Mouse (Mus musculus): ENCODE measurements around the gene Fam178b. TPM values are rescaled to one million over a fixed set of nuclear protein-coding genes. Genes with fewer than 3 reads are reported as not detected.
A peak's percentile ranks its signal among the peaks of the same experiment; 100 is the strongest.

Gene Fam178b
- total RNA-seq (2021) = under 1 TPM; 0.36 to 0.40 TPM
- long read RNA-seq, experiment 1, partial matches to known transcripts = 0 of 1 reads
- long read RNA-seq, experiment 1, other reads (novel, unspliced or antisense) = 1 of 1 reads
- long read RNA-seq, experiment 2, partial matches to known transcripts = 0 of 1 reads
- long read RNA-seq, experiment 2, other reads (novel, unspliced or antisense) = 1 of 1 reads

DNA sequence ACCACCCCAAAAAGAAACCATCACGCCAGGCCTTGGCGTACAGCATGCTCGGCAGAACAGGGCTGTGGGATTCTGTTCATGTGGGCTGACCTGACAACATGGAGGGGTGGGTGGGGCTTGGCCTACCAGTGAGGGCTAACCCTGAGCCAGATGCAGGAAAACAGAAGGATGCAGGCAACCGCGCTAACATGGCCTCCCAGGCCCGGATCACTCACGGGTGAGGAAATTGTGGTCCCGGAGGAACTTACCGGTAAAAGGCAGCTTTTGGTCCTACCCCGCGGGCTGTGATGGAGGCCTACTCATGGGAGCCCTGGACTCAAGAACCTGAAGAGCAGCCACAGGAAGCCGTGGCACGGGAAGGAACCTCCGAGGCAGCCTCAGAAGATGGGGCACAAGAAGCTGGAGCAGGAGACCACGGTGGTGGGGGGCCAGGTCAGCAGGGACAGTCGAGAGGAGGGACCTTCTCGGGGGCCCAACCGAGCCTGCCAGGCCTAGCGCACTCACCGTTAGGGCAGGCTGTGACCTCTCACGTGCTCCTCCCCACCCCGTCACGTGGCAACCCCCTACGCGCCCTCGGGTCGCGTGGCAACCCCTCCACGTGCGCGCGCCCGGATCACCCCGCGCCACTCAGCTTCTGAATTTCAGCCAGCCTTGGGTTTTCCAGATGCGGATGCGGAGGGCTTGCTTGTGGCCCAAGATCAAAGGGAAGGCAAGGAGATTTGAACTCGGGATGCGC lies at the start of gene Fam178b:
Gene Fam178b, minus strand, starts transcription at position 564 of the 736 bp plus-strand sequence.
- no peak for DNase-seq

DNA sequence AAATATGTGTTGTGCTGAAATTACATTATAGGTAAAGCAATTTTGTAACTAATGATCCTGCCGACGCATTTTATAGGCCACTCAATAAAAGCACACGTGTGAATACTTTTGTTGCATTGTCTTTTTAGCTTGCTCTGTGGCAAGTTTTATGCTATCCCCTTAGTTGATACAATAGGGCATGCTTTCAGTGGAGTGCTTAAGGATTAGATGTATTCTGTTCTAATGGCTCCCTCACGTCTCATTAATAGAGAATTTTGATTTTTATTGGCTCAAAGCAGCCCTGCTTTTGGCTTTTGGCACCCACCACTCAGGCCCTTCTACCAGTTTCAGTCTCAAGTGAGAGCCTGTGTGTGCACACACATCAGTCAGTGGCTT lies 41.1 kb upstream of the Fam178b start:
- DNase-seq = no peak

DNA sequence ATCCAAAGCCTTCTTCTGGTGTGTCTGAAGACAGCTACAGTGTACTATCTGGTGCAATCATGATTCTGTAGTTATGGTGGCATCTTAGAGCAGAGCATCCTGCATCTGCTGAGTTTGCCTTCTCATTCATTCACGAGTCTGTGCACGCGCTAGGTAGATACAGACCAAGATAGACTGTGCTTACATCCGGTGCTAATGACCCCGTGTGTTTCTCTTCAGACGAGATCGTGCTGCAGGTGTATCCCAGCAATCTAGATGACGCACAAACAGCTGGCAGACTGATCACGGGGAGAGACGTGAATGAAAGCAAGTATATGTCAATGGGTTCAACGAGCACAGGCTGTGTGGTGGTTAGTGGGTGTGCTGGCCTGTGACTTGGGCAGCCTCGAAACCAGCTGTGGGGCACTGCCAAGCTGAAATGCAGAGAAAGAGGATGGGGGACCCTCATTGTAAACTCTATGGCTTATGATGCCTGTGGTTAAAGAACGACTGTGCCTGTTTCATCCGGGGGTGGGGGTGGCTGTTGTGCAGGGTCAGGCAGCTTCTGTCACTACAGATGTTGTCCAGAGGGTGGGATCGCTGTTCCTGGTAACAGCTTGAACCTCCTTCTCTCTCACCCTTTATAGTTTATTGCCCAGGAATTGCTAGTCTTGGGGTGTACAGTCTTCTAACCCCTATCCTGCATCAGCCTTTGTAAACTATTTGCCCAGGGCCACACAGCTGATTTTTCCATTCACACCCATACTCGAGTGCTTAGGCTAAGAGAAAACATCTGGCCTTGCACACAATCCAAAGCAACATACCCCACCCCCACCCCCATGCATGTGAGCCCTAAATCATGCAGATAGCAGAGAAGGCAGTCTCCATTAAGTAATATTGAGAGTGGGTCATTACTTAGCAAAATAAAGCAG lies 40.4 kb upstream of the Fam178b start:
- no peak for DNase-seq

DNA sequence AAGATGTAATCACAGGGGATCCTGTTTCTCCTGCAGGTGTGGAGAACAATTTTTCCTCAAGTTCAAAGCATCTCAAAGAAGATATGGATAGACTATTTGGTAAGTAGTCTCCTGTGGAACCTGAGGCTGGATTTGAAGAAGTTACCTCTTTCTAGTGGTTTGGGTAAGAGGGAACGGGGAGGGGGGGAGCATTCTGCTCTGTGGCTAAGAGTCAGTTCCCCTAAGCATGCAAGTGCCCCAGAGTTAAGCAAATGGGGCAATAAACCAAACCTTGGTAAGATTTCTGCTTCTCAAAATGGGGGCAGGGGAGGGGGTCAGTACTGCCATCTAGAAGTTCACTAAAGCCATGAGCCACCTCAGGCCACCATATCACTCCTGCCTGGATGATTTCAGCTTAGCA lies 35.8 kb upstream of the Fam178b start:
- no peak for DNase-seq

DNA sequence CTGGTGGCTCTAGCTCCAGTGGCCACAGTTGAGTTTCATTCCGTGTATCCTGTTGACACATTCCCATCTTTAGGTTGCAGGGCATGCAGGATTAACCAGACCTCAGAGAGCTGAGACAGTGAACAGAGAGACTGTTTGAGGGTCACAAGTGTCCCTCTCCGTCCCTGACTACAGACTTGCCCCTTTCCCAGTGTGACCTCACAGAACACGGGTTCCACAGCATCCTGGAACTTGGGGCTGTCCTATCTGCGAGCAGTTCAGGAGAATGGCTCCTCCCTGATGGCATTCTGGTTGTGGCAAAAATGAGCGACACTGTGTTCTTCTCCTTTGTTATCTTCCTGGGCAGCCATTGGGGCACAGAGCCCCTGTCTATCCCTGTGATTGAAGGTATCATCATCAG lies 31.3 kb upstream of the Fam178b start, which contains the start of gene Actr1b:
Gene Actr1b, minus strand, starts transcription at position 112 of the 400 bp plus-strand sequence.
- DNase-seq = no peak

DNA sequence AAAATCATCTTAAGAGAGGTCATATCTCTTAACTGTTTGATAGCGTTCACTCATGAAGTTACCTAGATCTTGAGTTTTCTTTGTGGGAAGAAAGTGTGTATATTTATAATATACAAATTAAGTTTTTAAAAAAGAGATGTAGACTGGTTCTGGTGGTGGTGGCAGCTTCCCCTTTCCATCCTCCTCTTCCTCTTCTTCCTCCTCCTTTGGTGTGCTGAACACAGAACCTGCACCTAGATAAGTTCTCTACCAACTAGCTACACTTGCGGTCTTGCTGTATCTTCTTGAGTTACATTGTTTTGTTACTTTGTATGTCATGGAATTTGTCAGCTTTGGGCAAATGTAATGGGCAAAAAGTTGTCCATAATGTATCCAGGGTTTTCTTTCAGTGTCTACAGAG lies 28.1 kb upstream of the Fam178b start:
- DNase-seq = no peak

DNA sequence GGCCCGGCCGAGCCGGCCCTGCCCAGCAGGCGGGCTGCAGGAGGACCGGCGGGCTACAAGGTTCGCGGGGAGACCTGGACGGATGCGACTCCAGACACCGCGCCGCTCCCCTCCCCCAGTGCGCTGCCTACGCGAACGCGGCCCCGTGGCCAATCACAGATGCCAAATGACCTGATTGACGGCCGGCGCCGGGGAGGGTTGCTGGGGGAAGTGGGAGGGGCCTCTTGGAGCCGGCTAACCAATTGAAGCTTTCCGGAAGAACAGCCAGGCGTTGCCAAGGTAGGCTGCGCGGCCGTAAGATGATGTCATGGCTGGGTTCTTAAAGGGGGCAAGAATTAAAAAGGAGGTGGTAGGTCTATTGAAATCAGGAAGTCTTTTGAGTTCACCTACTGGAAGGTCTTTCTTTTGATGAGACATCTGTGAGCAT lies 26.9 kb upstream of the Fam178b start, which contains the start of gene 4933424G06Rik:
Gene 4933424G06Rik, plus strand, starts transcription at position 296 of the 427 bp plus-strand sequence.
- peak; percentile 99 for DNase-seq

DNA sequence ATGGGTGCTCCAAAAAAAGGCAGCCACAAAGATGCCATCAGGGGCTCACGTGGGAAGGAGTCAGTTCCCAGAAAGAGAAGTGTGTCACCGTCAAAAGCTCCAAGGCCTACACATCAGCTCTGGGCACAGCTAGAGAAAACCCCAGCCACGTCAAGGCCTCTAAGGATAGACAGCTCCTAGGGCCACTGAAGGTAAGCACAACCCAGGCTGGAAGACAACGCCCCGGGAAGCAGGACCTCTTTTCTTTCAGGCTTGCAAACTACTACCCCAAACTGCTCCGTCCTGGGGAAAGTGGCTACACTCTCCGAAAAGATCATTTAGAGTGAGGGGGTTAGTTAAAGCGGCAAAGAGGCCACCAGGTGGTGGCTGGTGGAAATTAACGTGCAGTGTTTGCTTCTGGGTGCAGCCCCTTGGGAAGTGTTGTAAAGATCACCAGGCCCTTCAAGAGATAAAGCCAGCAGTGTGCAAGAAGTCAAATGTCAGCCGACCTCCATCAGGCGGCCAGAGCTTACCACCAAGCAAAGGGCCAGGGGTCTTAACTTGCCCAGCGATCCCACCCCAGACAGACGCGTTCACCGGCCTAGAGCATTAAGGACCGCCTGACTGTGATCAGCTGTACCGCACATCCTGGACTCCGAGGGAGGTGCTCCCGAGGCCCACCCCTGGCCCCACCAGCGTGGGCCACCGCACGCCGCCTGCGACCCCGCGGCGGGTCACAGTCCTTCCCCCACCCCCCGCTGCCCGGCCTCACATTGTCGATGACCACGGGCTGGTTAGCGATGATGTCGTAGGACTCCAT lies 26.3 kb upstream of the Fam178b start:
- peak; percentile 52 to 55 for DNase-seq

DNA sequence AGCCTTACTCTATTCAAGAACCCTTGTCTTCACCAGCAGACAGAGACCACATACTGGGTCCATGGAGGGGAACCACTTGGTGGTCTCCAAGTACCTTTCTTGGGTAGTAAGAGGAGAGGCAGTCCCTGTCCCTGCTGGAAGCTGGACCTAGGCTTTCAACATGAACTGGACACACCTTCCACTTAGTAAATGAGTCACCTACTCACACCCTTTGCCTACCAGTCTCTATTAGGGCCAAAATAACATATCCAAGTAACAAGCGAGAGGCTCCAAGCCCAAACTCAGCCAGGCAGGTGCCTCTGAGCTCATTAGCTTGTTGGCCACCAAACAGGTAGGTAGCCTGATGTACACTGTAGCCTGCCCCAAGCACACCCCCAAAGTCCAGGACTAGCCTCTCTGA lies 25.6 kb upstream of the Fam178b start:
- no peak for DNase-seq

DNA sequence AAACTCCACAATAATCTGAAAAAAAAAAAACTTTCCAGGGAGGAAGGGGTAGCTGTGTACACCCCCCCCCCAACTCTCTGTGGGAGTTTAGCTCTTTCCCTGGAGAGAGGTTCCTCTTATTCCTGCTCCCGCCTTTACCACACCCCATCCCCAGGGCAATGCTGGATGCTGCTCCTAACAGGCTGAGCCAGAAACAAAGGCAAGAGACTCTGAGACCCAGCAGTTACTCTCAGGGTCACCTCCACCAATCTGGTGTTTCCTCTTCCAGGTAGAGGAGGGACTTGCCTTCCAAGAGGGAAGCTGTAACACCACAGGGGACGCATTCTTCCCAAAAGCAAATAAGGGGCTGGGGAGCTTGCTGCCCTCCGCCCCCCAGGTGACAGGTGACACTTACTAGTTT lies 24.8 kb upstream of the Fam178b start:
- DNase-seq = no peak

DNA sequence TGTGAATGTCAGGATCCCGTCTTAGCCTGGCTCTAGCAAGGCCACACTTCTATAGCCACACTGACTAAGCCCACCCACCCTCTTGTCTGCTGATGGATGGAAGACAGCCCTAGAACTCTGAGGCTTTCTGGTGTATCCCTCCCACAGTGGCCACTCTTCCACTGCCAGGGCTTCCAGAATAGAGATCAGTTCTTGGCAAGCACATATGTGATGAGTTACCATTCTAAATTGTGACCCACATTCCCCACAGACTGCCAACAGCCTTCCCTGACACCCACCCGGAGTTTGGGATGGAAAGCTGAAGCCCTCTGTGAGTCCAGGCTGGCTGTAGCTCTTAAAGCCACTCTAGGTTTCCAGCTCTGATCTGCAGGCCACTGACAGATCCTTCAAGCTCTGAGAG lies 24.2 kb upstream of the Fam178b start:
- no peak for DNase-seq

DNA sequence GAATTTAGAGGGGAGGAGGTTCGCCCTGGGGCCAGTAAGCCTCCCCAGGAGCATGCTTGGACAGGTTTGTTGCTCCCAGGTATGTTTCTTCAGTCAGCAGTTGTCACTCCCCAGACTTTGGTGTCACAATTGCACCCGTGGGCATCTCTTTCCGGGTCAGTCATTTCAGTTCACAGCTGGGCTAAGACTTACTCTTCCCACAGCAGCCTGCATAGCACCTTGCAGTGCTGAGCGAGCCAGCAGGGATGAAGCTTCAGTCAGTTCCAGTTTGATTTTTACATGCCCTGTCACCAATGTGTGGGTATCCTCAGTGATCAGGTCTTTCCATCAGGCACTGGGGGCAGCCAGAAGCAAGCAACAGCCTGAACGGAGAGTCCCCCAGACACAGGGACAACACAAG lies 14.0 kb upstream of the Fam178b start:
- no peak for DNase-seq

DNA sequence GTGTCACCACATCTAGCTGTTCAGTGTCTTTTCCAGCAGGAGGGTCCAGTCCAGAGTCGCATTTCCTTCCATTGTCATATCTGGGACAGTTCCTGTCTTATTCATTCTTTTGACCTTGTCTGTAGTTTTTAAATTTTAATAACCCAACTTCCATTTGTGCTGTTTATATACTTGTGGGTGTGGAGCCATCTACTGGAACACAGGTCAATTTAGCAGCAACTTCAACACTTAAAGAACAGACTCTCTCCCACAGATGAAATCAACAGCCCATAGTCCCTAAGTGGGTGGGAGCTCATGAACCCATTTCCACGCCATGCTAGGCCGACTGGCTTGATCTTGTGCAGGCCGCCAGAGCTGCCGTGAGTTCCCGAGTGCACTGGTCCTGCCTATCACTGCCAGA lies 13.4 kb upstream of the Fam178b start:
- no peak for DNase-seq

DNA sequence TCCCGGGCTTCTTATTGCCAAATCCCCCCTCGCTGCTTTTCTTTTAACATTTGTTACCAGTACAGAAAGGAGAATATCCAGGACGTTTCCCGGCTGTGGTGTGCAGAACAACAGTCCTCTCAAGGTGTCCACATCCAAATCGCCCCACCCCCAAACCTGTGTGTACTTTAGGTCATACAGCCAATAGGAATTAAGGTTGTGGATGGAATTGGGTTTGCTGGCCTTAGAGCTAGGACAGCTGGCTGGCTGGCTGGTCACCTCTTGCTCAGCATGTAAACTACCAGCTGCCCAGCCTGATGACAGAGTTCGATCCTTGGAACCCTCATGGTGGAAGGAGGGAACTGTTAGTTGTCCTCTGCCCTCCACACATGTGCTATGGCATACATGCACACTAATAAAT lies 11.9 kb upstream of the Fam178b start:
- DNase-seq = no peak

DNA sequence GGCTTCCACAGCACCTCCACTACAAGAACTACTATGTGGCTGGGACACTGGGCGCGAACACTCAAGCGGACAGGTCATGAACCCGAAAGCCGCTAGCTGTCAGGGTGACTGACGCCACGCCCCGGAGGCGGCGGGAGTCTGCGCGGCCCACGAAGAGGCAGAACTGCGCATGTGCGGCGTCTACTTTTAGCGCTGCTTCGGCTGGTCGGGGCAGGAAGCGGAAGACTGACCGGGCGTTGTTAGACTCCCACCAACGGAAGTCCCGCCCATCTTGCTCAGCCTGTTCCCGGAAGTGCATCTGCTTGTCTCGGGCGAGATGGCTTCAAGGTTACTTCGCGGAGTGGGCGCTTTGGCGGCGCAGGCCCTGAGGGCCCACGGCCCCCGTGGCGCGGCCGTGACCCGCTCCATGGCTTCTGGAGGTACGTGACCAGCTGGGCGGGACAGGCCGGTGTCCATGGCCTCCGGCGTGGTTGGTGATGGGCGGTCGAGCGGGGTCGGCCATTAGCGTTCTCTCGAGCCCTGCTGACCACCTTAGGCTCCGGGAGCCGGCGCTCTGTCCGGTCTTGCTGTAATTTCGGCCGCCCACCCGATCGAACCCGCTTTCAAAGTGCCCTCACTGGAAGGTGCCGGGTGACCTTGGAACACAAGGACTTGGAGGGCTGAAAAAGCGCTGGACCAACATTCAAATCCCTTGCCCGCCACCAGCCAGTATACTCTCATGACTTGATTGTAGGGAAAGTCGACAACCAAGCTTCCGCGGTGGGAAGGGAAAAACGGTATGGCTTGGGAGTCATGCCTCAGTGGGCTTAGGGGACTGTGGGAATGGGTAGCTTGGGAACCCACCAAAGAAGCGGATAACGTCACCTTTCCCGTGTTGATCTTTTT lies 8.5 kb upstream of the Fam178b start, which contains the start of gene Cox5b:
Gene Cox5b, plus strand, starts transcription at position 179 of the 885 bp plus-strand sequence.
- peak; percentile 97 to 98 for DNase-seq

DNA sequence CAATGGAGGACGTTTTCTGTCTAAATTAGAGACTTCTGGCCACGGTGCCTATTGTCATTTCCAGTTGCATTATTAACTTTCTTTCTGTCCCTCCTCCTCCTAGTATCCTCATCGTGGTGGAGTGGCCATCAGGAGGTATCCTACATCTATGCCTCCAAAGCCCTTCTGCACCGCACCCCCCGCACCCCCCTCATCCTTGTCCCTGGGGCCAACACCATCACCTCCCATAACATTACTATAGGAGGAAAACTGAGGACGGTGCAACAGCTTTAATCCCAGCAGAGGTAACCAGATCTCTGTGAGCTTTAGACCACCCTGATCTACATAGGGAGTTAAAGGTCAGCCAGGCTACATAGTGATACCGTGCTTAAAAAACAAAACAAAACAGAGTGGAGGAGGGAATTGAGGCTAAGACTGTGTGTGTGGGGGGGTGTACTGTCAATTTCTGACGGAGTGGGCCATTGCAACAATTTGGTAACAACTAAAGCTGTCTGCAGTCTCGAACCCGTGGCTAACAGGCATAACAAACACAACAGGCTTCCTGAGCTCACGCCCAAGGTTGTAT lies 7.8 kb upstream of the Fam178b start:
- DNase-seq = no peak

DNA sequence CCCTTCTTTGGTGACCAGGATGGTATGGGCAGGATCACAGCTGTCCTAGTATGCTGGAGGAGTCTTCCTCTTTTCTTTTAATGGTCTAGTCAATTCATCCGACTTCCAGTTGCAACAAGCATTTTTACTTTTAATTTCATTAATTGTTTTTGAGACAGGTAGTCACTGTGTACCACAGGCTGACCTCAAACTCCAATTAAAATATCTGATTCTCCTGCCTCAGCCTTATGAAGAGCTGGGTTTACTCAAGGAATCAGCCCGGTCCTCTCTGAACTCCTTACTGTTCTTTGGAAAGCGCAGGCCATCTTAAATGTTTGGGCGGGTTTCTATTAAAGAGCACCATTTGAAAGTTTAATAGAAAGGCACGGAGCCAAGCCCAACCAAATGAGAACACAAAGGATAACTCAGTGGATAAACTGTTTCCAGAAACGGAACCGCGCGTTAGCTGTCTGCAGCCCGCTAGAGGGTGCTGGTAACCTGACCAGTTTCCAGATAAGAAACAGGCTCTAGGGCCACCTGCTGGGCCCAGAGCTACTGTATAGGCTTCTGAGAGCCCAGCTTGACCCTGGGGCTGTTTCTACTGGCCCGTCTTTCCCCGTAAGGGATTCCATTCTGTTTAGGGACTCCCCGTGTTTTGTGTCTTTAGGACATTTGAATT lies 956 bp upstream of the Fam178b start:
- DNase-seq = peak; percentile 83 to 88

DNA sequence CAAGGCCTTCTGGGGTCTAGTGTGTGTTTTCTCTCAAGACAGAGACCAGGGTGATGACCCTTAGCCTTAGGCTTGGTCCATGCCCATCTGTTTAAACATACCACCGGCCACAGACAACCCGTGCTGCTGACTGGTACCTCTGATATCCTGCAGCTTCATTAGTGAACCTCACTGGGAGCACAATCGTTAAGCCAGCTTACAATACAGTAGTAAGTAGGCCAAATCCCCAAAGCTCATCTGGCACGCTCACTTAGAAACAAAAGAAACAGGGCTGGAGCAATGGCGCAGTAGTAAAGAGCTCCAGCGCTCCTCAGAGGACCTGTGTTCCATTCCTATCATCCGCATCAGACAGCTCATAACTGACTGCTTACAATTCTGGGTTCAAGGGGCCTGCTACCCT lies 2.1 kb downstream of the Fam178b start:
- DNase-seq = no peak

DNA sequence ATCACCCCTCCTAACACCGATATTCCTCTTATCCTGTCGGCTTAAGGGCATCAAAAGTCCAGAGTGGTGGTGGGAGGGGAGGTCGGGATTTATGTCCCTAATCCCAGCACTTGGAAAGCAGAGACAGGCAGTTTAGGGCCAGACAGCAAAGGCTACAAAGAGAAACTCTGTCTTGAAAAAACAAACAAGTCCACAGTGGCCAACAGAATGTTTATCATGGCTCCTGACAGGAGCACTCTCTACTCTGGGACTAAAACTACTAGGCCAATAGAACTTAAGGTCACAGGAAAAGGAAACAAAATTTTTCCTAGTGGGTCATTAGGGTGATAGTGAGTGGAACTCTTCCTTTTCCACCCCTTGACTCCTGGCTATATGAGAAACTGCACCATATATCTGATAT lies 8.0 kb downstream of the Fam178b start:
- DNase-seq = no peak
